Mouse (Mus musculus): ENCODE results near the gene Rap1gap2.
"Not testable (repeated sequence)": the region's sequence is repeated elsewhere in the genome, so short reads cannot be mapped to it uniquely, and the experiment has no call there.

The Rap1gap2 gene

GRCm38 (mm10) chr11:74621974-74622669, 11.4 kb upstream of the Rap1gap2 start:
- DNase-seq (ENCODE audit: low spot score), result peak; percentile 15

DNA sequence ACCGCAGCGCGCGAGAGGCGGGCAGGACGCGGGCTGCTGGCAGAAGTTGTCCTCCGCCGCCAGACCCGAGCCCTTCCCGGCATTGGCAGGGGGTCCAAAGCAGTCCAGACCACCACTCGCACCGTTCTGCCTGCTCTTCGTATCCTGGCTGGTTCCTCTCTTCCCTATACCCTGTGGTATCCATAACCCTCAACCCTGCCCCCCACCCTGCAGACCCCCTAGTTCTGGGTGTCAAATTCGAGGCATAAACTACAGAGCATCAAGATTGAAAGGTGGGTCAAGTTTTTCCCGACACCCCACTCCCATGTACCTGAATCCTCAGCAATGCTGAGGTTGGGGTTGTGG, 9.2 kb upstream of the Rap1gap2 start:
- no peak for DNase-seq (ENCODE audit: low spot score)

- peak; percentile 76 for DNase-seq (ENCODE audit: low spot score)
These were observed 8.7 kb upstream of the Rap1gap2 start, which contains the start of gene Ccdc92b for GRCm38 (mm10) chr11:74619201-74619955. Gene Ccdc92b (plus strand): TSS chr11:74619605.

- no peak for DNase-seq (ENCODE audit: low spot score)
These were observed 4.9 kb upstream of the Rap1gap2 start for GRCm38 (mm10) chr11:74615571-74615970.

- no peak for DNase-seq (ENCODE audit: low spot score)
These were observed 2.7 kb upstream of the Rap1gap2 start for GRCm38 (mm10) chr11:74613428-74613827.

GRCm38 (mm10) chr11:74611437-74611836, 722 bp upstream of the Rap1gap2 start:
- DNase-seq (ENCODE audit: low spot score), result no peak

- no peak for DNase-seq (ENCODE audit: low spot score)
These were observed 647 bp downstream of the Rap1gap2 start for GRCm38 (mm10) chr11:74610068-74610467.

DNA sequence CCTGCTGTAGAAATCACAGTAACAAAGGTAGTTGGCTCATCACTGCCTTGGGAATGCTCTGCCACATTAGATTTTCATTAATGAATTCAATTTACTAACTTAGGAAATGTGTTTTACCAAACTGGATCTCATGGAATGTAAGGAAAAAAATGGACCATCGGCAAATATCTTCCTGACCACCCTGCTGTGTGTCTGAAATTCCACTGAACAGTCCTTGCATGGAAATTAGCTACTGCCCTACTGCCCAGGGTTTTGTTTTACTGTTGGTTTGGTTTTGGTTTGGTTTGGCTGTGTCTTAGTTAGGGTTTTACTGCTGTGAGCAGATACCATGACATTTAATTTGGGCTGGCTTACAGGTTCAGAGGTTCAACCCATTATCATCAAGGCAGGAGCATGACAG, 8.4 kb downstream of the Rap1gap2 start:
- DNase-seq (ENCODE audit: low spot score), result no peak

DNA sequence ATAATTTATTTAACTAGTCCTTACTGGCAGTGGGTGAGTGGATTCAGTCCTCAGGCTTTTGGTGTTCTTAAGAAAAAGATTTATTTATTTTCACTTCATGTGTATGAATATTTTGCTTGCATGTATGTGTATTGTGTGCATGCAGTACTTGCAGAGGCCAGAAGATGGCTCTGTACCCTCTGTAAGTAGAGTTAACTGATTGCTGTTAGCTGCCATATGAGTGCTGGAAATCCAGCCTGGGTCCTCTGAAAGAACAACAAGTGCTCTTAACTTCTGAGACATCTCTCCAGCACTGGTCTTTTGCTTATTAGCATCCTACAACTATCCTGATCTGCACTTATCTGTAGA, 12.8 kb downstream of the Rap1gap2 start:
- DNase-seq (ENCODE audit: low spot score), result no peak

DNA sequence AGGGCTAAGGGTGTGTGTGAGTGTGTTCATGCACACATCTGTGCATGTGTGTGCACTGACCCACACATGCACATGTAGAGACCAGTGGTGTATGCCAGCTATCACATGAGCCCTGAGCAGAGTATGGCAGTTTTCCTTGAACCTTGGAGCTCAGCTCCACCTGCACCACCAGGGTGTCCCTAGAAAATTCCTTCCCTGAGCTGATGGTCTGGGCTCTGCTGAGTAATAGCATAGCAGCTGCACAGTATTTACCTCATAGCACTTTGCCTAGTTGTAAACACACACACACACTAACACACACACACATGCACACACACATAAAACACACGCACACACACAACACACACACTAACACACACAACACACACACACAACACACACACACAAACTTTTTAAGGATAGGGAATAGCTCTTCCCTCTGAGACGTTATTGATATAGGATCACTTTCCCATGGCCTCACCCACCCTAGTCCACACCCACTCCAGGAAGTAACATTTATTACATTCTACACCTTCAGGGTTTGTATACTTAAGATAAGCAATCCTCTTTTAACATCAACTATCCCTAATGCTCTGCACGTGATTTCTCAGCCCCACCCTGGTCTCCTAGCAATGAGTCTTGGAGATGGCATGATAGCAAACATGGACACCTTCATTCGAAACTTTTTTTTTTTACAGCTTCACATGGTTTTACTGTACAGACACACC, 13.3 kb downstream of the Rap1gap2 start:
- no peak for DNase-seq (ENCODE audit: low spot score)

GRCm38 (mm10) chr11:74592246-74592645, 18.5 kb downstream of the Rap1gap2 start:
- no peak for DNase-seq (ENCODE audit: low spot score)

GRCm38 (mm10) chr11:74590691-74591090, 20.0 kb downstream of the Rap1gap2 start:
- DNase-seq (ENCODE audit: low spot score), result no peak

GRCm38 (mm10) chr11:74590239-74590596, 20.5 kb downstream of the Rap1gap2 start:
- DNase-seq (ENCODE audit: low spot score), result no peak

- DNase-seq (ENCODE audit: low spot score), result no peak
These were observed 21.1 kb downstream of the Rap1gap2 start for GRCm38 (mm10) chr11:74589401-74590238.

GRCm38 (mm10) chr11:74586401-74586800, 24.3 kb downstream of the Rap1gap2 start:
- no peak for DNase-seq (ENCODE audit: low spot score)

- peak; percentile 50 for DNase-seq (ENCODE audit: low spot score)
These were observed 25.6 kb downstream of the Rap1gap2 start for GRCm38 (mm10) chr11:74584946-74585723.

DNA sequence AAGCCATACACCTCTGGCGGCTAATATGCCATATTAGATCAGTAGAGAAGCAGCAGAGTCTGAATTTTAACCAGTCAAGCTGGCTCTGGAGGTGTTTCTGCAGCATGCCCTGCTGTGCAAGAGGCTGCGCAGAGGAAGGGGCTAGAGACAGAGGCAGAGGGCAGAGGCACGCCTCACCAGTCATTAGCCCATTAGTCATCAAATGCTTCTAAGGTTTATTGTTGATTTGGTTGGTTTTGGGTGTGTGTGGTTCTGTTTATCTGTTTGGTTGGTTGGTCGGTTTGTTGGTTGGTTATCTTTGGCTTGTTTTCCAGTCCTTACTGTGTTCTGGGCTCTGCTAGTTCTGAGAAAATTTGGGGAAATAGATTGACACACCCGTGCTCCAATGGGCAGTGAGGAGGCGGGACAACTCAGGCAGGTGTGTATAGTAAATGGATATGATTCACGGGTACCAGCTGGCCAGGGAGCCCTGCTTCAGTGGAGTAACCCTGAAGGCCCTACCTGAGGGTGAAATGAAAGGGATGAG, 26.8 kb downstream of the Rap1gap2 start:
- no peak for DNase-seq (ENCODE audit: low spot score)

DNA sequence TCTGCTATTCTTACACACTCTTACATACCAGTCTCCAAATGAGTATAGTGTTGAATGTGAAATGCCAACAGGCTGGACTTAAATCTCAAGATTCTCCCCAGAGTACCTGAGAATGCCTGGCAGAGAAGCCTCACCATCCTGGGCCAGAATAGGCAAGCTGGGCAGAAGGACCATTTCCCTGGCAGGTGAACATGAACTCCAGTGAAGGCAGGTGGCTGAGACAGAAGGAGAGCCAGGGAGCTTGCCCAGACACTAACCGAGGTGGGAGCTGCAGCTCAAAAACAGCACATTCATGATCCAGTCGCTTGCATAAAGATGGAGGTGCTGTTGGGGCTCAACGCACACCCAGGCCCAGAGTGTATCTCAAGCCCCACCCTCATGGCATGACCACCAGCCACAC, 28.3 kb downstream of the Rap1gap2 start:
- DNase-seq (ENCODE audit: low spot score), result no peak

- DNase-seq (ENCODE audit: low spot score), result not testable (repeated sequence)
These were observed 29.4 kb downstream of the Rap1gap2 start for GRCm38 (mm10) chr11:74581333-74581732.

DNA sequence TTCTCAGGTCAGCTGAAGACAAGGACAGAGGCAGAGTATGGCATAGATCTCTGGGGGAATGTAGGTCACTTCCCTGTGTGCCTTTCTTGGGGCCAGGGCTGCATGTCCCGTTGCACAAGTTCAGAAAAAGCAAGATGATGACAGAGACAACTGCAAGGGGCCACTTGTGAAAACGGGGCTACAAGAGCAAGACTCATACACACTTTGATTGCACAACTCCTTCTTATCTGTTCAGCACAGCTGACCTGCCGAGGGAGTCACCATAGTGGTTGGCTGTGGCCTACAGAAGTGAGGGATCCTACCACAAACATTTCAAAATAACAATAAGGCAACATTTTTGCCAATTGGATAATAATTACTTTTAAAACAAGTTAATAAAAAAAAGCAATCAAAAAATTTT, 33.6 kb downstream of the Rap1gap2 start:
- DNase-seq (ENCODE audit: low spot score), result no peak

DNA sequence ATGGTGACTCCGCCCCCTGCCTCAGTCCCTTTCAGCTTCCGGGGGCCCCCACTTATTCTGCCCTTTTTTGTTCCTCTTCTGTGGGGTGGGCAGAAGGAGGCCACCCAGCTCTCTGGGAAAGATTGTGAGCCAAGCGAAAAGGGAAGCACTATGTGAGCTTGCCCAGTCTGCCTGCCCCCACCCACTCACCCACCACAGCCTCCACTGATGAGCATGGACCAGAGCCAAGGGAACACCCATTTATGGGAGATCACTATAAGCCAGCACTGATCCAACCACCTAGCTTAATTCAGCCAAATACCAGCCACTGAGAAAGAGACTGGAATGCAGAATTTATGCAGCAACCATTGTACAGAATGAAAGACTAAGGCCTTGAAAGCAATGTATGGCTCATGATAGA, 34.8 kb downstream of the Rap1gap2 start:
- DNase-seq (ENCODE audit: low spot score), result no peak
